Mouse (Mus musculus) liver, embryonic 14.5 days (tissue): ENCODE data around the gene Stoml3. TPM values are rescaled to one million over a fixed set of nuclear protein-coding genes. Genes with fewer than 3 reads are reported as not detected.

Experiments
- ATAC-seq: fragments of 200-750 bp; cut with Nextera tagmentation; 2 replicates; pipeline ENCODE4 v1.8.0; 2017; ENCODE audit warnings: moderate number of reproducible peaks, mild to moderate bottlenecking, moderate library complexity; ENCODE audit not compliant: insufficient read depth
- DNase-seq, 3 experiments: peaks; one replicate each; pipeline ENCODE4 v3.0.0-alpha.2; 2012 to 2013; ENCODE audit warnings: low read depth in 3 of 3, low spot score in 3 of 3
- H3K27ac ChIP-seq: fragments of 300-500 bp; sonication (generic); 2 replicates; pipeline ENCODE4 v1.5.1; 2014; ENCODE audit warnings: moderate library complexity, mild to moderate bottlenecking, control low read depth, inconsistent platforms
- H3K27me3 ChIP-seq: fragments of 300-500 bp; sonication (generic); 2 replicates; pipeline ENCODE4 v1.6.1; 2014; ENCODE audit warnings: mild to moderate bottlenecking, low read length, moderate library complexity; ENCODE audit not compliant: control insufficient read depth, insufficient read depth
- H3K36me3 ChIP-seq: fragments of 300-500 bp; sonication (generic); replicated peaks from 2 replicates; pipeline ENCODE4 v1.6.1; 2014; ENCODE audit warnings: low read depth; ENCODE audit not compliant: control insufficient read depth, insufficient read depth
- H3K4me1 ChIP-seq, 2 experiments: fragments of 200-500 bp in 1 of 2; fragments of 300-500 bp in 1 of 2; sonication (generic) in 1 of 2; replicated peaks; 2 replicates each; pipeline ENCODE4 v1.6.1; 2012 to 2014; ENCODE audit warnings: antibody characterized with exemption in 1 of 2, inconsistent platforms in 1 of 2, low read length in 1 of 2; ENCODE audit not compliant: control insufficient read depth in 2 of 2, insufficient read depth in 2 of 2
- H3K4me2 ChIP-seq: fragments of 300-500 bp; sonication (generic); 2 replicates; pipeline ENCODE4 v1.6.1; 2014; ENCODE audit warnings: low read depth, mild to moderate bottlenecking, control low read depth, moderate library complexity
- H3K4me3 ChIP-seq, 2 experiments: fragments of 200-500 bp in 1 of 2; fragments of 300-500 bp in 1 of 2; sonication (generic) in 1 of 2; 2 replicates each; pipeline ENCODE4 v1.5.1; 2012 to 2014; ENCODE audit warnings: low read depth in 2 of 2, low read length in 2 of 2, mild to moderate bottlenecking in 2 of 2, control low read depth in 1 of 2, inconsistent platforms in 1 of 2, moderate library complexity in 1 of 2; ENCODE audit not compliant: insufficient read depth in 1 of 2
- H3K9ac ChIP-seq: fragments of 300-500 bp; sonication (generic); replicated peaks from 2 replicates; pipeline ENCODE4 v1.6.1; 2014; ENCODE audit warnings: mild to moderate bottlenecking, control low read depth, moderate library complexity
- H3K9me3 ChIP-seq: fragments of 300-500 bp; sonication (generic); 2 replicates; pipeline ENCODE4 v1.6.1; 2016; ENCODE audit warnings: low read length, mixed read lengths; ENCODE audit not compliant: control insufficient read depth
- CTCF ChIP-seq: IDR thresholded peaks from 2 replicates; pipeline ENCODE4 v1.5.1; 2016; ENCODE audit warnings: antibody characterized with exemption, low read depth, control low read depth
- EP300 ChIP-seq: IDR thresholded peaks from 2 replicates; pipeline ENCODE4 v1.6.1; 2016; ENCODE audit warnings: antibody characterized with exemption, low read depth
- WGBS: fragments of 180-500 bp; shearing (Covaris S2); extraction: QIAGEN DNeasy Blood & Tissue Kit; methylation state at CpG from one replicate; pipeline ENCODE4 v1.1.7; 2014; ENCODE audit not compliant: insufficient replicate concordance; 5-methylcytosine and 5-hydroxymethylcytosine counted together
- polyA plus RNA-seq, 2 experiments: library from polyadenylated mRNA; depleted of rRNA in 1 of 2; stranded (reverse) in 1 of 2; unstranded in 1 of 2; fragments of >200 nt; fragmentation: Nextera tagmentation in 1 of 2; extraction: Ambion mirVana in 1 of 2; gene quantifications; 2 replicates each; pipeline versions ENCODE4 v1.2.1 to v1.2.3; 2012 to 2014

Gene Stoml3
- polyA plus RNA-seq, 2 experiments = not detected

GRCm38 (mm10) chr3:53513096-53513495, 24.6 kb downstream of the Stoml3 start:
- Histone ChIP-seq H3K4me3 (no peak overlapping the region), H3K9ac (no peak overlapping the region), H3K36me3 (no peaks in the 10 kb centered on the region), H3K27me3 (no peaks in the 10 kb centered on the region), H3K4me1 (peaks cover 0 to 11% of the 10 kb centered on the region in 2 experiments; a peak in 2 of 4 replicates), H3K9me3 (no peaks in the 10 kb centered on the region), H3K27ac (no peak overlapping the region), H3K4me2 (no peak overlapping the region)
- WGBS = 32% methylated on average over 5 of the region's 5 CpGs
- TF ChIP-seq EP300 (no peak), CTCF (no peak)
- DNase-seq (no peak), ATAC-seq (peak; percentile 62; the same call in 1 of the 2 replicates)

GRCm38 (mm10) chr3:53514221-53515065, 26.0 kb downstream of the Stoml3 start:
- ATAC-seq (no peak), DNase-seq (no peak)
- 39% methylated on average over 4 of the region's 4 CpGs for WGBS
- Histone ChIP-seq H3K27ac (no peak overlapping the region), H3K4me1 (peaks cover 0 to 11% of the 10 kb centered on the region in 2 experiments; a peak in 2 of 4 replicates), H3K4me2 (no peak overlapping the region), H3K36me3 (no peaks in the 10 kb centered on the region), H3K27me3 (no peaks in the 10 kb centered on the region), H3K4me3 (no peak overlapping the region), H3K9me3 (no peaks in the 10 kb centered on the region), H3K9ac (no peak overlapping the region)
- TF ChIP-seq CTCF = no peak
- TF ChIP-seq EP300 = no peak

GRCm38 (mm10) chr3:53522794-53523193, 34.3 kb downstream of the Stoml3 start:
- Histone ChIP-seq H3K27ac (no peak overlapping the region), H3K36me3 (no peaks in the 10 kb centered on the region), H3K27me3 (no peaks in the 10 kb centered on the region), H3K4me3 (no peak overlapping the region), H3K4me1 (peaks cover 0 to 2% of the 10 kb centered on the region in 2 experiments; a peak in 1 of 4 replicates), H3K9me3 (no peaks in the 10 kb centered on the region), H3K4me2 (no peak overlapping the region), H3K9ac (no peak overlapping the region)
- ATAC-seq (no peak), DNase-seq (no peak)
- 68% methylated on average over 10 of the region's 10 CpGs for WGBS
- TF ChIP-seq EP300 (no peak), CTCF (no peak)

GRCm38 (mm10) chr3:53525737-53526136, 37.3 kb downstream of the Stoml3 start:
- TF ChIP-seq CTCF (peak; percentile 68), EP300 (no peak)

GRCm38 (mm10) chr3:53530305-53530704, 41.9 kb downstream of the Stoml3 start:
- no peak for DNase-seq
- TF ChIP-seq CTCF (no peak), EP300 (no peak)
- H3K4me2 ChIP-seq = no peak overlapping the region
- 59% methylated on average over 6 of the region's 6 CpGs for WGBS
- no peak overlapping the region for H3K4me3 ChIP-seq
- H3K27ac ChIP-seq = no peak overlapping the region
- no peaks in the 10 kb centered on the region for H3K9me3 ChIP-seq
- no peaks in the 10 kb centered on the region for H3K4me1 ChIP-seq
- H3K9ac ChIP-seq = no peak overlapping the region
- H3K27me3 ChIP-seq = no peaks in the 10 kb centered on the region
- H3K36me3 ChIP-seq = no peaks in the 10 kb centered on the region
- no peak for ATAC-seq

More at GRCm38 (mm10) chr3:53525737-53526136, 37.3 kb downstream of the Stoml3 start:
- no peak overlapping the region for H3K9ac ChIP-seq
- H3K27me3 ChIP-seq = no peaks in the 10 kb centered on the region
- DNase-seq (peak in 1 of 3 experiments; percentile 9), ATAC-seq (no peak)
- peak overlapping the region in 1 of 2 experiments; percentile 27; a peak in 1 of 4 replicates for H3K4me3 ChIP-seq
- no peaks in the 10 kb centered on the region for H3K4me1 ChIP-seq
- H3K9me3 ChIP-seq = no peaks in the 10 kb centered on the region
- H3K4me2 ChIP-seq = peak overlapping the region; percentile 16; the same call in 1 of the 2 replicates
- 10% methylated on average over 21 of the region's 21 CpGs for WGBS
- no peaks in the 10 kb centered on the region for H3K36me3 ChIP-seq
- no peak overlapping the region for H3K27ac ChIP-seq
